Mouse (Mus musculus): ENCODE measurements at regions not wholly inside any gene's neighbourhood (a gene's known extent, or its start where the extent isn't known, plus 50 kb on each side); places are given as distances from the start of the nearest gene placed in this dataset.
A peak's percentile ranks its signal among the peaks of the same experiment; 100 is the strongest.

DNA sequence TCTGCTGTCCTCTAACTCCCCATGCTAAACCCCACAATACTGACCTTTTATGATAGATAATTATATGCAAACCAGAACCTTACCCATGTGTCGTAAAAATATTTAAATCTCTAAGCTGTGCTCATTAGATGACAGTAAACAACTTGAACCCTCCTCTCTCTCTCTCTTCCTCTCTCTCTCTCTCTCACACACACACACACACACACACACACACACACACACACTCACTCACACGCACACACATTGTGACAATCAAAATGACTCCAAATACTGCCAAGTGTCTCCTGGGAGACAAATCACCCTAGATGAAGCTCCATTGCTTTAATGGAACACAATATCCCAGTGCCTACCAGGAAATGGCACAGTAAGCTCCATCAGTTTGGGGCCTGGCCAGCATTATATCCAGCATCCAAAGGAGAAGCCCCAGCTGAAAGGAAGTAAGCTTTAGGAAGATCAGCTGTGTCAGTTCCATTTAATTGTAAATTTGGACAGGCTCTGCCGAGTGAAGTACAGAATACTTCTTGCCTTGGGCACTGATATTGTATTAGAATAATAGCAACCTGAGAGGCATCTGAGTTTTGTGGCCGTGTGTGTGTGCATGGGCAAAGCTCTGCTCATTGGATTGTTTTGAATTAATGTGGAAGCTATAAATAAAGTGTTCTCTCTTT is 220.7 kb downstream of the Fam84b start:
- DNase-seq (ENCODE audit: low spot score) = no peak

DNA sequence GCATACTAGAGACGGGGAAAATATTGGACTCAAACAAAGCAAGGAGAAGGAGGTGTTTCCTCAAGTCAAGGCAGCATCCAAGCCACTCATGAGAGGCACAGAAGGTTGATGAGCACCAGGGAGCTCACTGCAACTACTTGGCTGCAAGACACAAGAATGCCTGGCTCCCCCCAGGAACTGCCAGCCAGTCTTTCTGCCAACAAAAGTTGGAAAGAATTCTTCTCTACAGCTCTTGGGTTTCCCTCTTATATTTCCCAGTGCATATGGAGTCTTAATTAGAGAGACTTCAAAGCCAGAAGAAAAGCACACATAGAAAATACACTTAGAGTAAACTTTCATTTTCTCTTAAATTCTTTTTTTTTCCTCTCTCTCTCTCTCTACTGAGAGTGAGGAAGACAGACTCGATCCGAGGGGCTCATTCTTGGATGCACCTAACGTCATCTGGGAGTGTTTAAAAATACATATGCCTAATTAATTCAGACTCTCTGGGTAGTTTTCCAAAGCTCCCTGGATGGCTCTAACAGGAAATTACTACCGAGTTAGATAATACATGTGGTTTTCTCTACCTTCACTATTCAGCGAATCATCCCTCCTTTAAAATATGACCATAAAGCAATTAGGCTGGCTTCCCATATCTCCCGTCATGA is 222.7 kb downstream of the Fam84b start:
- DNase-seq (ENCODE audit: low spot score) = no peak

DNA sequence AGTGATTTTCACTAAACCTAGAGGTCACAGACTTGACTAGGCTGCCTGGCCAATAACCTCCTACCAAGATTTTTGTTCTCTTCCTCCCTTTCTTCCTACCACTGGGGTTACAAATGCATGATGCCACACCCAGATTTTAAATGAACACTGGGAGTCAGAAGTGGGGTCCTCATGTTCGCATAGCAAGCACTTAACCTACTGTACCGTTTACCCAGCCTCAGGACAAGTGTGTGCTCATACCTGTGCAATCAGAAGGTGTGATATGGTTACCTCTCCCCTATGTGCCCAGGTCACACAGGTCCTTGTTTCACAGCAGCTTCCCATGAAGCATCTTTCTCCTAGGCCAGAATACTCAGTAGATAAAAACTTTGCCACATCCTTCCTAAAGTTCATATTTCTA is 234.8 kb downstream of the Fam84b start:
- no peak for DNase-seq (ENCODE audit: low spot score)

DNA sequence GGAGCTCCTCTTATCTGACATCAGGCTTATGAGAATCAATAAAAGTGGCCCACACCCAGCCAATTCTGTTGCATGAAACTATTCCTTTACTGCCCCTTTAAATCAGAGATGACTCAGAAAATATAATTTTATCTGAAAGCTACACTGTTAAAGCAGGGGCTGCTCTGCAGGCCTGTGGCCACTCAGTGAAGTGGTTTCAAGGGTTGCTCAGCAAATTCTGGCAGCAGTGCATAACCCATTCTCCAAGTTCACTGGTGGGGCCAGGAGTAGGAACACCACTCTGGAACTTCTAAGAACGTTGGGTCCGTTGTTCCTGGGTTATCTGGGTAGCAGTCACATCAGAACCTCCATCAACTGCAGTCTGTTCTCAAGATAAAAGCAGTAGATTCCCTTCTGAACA is 236.2 kb downstream of the Fam84b start:
- DNase-seq (ENCODE audit: low spot score) = no peak

DNA sequence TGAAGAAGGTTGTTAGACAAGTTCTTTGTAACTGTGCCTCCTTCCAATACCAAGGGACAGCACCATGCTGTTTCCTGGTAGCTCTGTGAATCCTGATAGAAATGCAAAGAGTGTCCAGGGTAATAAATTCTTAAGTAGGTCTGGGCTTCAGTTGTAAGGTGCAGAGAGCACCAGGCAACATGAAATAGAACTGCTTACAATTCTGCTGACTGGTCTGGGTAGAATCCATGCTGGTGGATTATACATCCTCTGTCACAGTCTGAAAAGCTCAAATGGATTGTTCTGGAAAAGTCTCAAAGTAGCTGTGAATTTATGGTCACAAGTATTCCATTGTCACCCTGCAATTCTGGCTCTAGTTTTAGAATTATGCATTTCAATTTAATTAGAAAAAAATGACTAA is 251.7 kb downstream of the Fam84b start:
- DNase-seq (ENCODE audit: low spot score) = no peak

DNA sequence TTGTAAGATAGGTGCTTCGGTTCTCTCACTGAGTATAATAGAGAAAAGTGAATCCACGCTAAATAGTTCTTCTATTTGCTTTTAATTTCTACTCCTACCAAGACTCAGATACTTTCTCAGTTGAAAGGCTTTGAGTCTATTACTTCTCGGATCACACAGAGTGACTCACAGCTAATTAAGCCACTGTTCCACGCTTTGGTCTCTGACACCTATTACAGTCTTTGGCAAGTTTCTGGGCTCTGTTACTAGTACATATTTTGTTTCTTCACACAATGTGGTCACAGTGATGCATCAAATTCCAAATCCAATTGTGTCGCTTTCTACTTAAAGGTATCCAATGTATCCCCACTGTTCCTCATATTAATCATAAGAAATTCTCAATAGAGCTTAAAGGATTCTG is 276.5 kb downstream of the Fam84b start:
- DNase-seq (ENCODE audit: low spot score) = no peak

DNA sequence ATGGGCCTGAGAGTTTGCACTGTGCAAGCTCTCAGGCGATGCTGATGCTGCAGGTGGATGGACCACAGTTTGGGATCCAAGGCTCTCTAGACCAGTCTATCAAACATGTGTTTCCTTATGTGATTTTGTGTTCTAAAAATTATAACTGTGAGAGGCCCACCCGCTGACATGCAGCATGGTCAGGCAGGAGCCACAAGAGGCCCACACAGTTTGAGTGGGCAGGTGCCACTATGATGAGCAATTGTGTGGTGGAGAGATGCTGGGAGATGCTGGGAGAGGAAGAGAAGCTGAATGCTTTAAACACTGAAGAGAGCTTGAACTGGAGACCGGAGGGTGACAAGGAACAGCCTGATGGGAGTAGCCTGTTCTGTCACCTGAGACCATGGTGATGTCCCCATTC is 287.3 kb downstream of the Fam84b start:
- no peak for DNase-seq (ENCODE audit: low spot score)

DNA sequence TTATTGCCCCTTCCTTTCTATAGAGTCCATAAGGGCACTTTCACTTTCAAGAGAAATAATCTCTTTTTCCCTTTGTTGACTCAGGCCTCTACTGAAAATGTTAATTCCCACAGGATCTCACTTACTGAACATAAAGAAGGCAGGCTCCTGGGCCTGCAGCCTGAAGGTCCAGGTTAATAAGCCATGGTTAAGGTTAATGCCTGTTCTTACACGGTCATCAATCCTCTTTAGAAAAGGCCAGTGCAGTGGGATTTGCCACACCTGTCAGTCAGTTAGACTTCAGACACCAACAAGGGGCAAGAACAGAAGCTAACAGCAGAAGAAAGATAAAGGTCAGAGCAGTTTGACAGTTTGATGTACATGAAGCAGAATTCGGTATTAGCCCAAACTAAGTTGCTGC is 288.6 kb downstream of the Fam84b start:
- no peak for DNase-seq (ENCODE audit: low spot score)

DNA sequence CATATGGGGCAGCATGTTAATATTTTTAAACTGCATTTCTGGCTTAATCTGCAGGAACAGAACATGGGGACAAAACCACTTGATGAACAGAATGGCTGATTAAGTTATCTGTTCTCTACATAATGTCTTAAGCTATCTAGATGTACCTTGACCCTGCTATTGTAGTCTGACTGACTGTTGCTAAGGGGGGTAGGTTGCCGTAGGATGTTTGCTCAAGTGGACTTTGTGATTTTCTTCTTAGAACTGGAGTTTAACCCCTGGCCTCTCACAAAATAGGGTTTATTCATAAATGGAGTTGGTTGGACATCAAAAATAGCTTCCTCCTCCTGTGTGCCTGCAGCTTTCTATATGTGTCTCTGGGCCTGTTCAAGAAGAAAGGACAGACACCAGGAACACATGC is 292.9 kb downstream of the Fam84b start:
- DNase-seq (ENCODE audit: low spot score) = no peak

DNA sequence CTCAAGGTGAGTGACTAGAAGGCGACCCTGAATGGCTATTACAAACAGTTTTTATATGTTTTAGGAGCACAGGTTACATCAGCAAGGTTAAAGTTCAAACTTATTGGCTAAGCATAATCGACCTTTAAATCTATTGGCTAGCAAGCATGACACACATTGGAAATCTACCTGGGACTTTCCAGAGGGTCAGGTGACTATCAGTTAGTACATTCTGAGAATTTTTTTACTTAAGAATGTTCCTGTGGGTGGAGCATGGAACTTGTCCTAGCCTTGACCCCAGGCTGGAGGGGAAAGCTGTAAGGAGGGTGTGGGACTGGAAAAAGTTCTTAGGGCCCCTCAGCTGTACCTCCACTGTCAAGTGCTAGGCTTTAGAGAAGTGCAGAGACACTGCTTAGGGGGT is 297.9 kb downstream of the Fam84b start:
- DNase-seq (ENCODE audit: low spot score) = no peak

DNA sequence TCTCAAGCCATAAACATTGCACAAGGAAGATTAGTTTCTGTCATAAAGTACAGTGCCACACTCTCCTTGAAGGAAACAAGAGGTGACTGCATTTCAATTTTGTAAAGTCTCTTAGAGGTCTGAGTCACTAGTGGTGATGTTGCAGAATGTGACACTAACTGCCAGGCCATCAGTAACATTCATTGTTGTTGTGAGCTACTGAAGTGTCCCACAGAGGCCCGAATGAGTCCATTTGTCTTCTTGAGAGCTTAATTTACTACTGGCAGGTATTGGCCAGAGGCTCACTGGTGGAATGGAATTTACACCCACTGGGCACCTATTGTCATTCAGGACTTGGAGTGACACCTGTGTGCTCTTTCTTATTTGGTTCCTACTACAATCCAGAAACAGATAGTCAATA is 299.0 kb downstream of the Fam84b start:
- no peak for DNase-seq (ENCODE audit: low spot score)

DNA sequence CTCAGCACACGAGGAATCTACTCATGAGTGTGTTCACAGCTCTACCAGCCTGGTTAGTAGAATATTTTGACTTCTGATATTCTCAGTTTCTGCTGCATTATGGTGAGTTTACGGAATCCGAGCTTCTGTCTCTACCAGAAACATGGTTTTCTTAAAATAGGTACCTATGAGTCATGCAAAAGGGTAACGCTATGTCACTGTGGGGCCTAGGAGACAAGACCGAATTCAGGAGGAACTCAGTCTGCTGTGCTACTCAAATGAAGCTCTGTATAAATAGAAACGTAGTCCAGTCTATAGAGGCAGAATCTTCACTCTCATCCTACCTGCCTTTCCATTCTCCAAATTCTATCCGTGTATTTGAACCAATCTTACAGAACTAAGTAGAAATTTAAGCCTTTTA is 305.5 kb downstream of the Fam84b start:
- no peak for DNase-seq (ENCODE audit: low spot score)

DNA sequence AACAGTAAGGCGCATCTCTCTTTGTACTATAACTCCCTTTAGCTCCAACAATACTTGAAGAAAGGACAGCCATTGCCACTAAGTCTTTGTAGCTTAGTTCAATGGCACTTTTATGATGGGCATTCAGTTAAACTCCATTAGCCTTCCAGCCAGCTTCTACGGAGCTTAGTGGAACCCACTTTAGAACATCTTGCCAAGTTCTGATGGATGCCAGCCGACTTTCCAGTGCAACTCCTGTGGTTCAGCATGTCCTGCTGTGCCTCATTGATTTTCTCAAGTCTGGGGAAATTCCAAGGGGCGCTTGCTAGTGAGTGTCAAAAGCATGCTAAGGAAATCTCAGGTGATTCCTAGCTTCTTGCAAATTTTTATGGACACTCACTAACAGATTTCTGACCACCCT is 316.4 kb downstream of the Fam84b start:
- no peak for DNase-seq (ENCODE audit: low spot score)

DNA sequence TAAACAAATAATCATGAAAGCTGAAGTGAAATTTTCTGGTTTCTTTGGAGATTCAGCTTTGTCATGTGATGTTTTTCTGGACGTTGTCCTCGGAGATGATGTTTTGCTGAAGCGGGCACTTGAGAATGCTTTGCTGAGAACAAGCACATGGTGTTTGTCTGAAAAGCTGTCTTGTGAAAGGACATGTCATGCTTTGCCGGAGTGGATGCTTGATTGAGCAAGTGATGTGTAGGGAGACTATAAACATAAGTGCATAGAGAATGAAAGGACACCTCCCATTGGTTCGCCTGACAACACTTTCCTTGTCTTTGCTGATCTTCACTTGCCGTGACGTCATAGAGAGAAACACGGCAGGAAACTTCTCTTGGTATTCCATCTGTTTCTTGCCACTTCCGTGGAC is 318.9 kb downstream of the Fam84b start:
- DNase-seq (ENCODE audit: low spot score) = no peak

DNA sequence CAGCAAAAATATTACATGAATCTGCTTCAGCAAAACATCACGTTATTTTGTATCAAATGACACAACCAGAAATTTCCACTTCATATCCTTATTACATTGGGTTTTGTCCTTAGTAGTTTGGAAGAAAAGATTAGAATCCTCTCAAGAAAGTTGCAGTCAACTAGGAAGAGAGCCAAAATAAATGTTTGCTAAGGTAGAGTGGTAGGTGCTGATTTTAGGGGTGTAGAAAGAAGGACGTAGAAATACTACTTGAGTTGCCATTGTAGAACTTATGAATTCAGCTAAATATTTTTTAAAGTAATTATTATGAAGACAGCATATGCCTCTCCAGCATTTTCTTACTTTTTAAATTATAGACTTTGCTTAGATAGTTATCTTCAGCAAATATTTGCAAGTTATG is 336.8 kb downstream of the Fam84b start:
- no peak for DNase-seq (ENCODE audit: low spot score)

DNA sequence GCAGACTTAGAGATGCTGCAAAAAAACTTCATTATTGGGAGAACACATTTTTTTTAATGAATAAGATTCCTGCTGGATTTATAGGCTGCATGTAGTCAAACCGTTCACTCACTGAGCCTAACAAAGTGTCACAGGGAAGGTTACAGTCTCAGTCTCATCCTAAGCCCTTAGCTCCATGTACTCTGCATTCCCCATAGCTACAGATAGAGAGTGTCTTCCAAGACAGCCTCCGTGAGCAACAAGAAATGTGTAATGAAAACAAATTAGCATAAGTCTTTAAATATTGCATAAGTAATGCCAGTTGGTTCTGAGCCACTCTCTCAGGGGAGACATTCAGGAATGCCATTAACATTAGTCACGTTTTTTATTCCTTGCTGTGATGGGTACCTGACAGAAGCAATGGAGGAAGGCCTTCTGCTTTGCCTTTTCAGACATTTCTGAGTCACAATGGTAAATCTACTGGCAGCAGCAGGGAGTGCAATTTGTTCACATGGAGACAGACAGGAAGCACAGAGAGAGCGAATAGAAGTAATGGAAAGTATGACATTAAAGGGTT is 376.7 kb downstream of the Fam84b start:
- DNase-seq (ENCODE audit: low spot score) = no peak

DNA sequence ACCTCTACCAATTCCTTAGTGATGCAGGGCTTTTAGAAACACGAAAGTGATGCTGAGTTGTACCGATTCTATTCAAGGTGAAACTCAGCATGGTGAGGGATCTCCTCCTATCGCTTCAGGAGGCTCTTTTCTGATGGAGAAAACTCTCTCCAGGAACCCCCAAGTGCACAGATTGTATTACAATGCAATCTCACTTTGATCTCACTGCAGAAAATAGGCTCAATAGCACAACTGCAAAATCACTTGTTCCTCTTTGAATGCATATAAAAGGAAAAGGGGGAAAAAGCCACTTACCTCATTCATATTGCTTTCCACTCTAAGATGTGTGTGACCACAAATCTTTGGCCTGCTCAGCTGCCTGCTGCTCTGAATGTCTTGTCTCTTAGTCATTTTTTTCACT is 378.5 kb downstream of the Fam84b start:
- no peak for DNase-seq (ENCODE audit: low spot score)

DNA sequence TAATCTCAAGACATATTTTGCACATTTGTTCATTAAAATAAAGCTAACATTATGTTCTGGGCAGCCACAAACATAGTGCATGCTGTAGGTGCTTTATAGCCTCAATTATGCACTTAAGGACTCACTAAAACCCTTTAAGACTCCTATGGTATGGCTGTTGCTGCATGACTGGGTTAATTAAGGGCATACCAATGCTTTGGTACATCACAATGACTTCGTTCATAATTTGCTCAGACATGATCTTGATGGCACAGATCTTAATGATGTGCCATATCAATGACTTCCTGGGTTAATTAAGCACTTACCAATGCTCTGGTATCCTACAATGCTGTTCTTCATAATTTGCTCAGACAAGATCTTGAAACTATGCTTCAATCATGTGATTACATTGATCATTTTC is 415.5 kb upstream of the 4933412E24Rik start:
- no peak for DNase-seq (ENCODE audit: low spot score)

DNA sequence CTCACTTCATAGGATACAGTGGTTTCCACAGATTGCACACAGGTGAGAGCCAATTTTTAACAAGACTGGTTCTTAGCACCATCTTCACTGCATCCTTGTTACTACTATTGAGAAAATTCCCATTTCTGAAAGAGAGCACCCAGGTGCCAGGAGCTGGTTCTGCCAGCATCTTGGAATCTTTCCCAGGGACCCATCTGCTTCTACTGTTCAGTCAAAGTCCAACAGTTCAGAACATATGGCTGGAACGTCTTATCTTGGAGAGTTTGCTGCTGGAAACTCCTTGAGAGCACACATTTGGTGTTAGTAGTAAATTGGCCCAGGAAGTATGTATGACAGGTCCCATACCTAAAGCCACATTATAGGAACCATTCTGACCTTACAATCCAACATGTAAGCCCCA is 402.7 kb upstream of the 4933412E24Rik start:
- peak; percentile 24 for DNase-seq (ENCODE audit: low spot score)

DNA sequence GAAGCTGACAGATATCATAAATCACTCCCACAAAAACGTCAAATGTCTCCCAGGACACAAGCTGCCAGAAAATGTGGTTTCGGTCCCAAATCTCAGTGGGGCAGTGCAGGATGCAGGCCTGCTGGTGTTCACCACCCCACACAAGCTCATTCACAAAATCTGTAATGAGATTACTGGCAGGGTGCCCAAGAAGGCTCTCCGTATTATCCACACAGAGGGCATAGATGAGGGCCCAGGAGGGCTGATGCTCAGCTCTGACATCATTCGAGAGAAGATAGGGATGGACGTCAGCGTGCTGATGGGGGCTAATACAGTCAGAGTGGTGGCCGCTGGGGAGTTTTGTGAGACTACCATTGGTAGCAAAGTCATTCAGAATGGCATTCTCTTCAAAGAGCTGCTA is 375.9 kb upstream of the 4933412E24Rik start:
- DNase-seq (ENCODE audit: low spot score) = no peak

DNA sequence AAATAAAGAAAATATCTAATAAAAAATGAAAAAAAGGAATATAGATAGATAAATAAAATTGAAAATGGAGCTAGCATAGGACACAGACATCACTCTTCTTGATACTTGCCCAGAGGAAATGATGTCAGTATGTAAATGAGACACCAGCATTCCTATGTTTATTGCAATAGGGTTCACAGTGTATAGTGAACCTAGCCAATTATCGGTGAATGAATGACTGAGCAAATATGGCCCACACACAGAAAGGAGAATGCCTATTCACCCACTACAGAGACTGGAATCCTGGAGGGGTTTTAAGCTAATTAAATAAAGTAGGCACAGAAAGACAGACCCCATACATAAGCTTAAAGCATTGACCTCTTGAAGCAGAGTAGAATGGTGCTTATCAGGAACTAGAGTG is 373.9 kb upstream of the 4933412E24Rik start:
- no peak for DNase-seq (ENCODE audit: low spot score)

DNA sequence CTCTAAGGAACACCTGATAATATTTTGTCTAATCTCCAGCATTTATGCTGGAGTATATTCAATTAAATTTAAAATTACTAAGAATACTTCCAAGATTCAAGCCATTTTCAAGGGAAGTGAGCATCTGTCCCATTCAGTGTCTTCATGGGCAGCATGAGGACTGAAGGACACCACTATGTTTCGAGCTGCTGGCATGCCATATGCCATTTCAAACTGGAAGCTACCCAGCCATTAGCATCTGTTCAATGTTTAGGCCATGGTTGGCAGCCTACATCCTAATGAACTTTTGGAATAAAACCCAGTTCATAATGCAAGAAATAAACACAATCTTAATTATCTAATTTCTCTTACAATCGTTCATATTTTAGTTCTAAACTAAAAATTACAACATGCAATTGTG is 371.5 kb upstream of the 4933412E24Rik start:
- peak; percentile 37 for DNase-seq (ENCODE audit: low spot score)

Data from layer of hippocampus, adult 9-10 months (tissue).